Mouse (Mus musculus) large intestine, adult 2 months (tissue): ENCODE results near the gene Fmo5. TPM values are rescaled to one million over a fixed set of nuclear protein-coding genes. Genes with fewer than 3 reads are reported as not detected.
A peak's percentile ranks its signal among the peaks of the same experiment; 100 is the strongest.

Source experiments
- DNase-seq: peaks from one replicate; pipeline ENCODE4 v3.0.0-alpha.2; 2012; ENCODE audit warnings: low read depth, low spot score
- WGBS: fragments of 180-500 bp; shearing (Covaris S2); methylation state at CpG from one replicate; pipeline ENCODE4 v1.1.7; 2018; 5-methylcytosine and 5-hydroxymethylcytosine counted together
- polyA plus RNA-seq: library from polyadenylated mRNA; depleted of rRNA; stranded (reverse); fragments of >200 nt; gene quantifications from 2 replicates; pipeline ENCODE4 v1.2.3, GENCODE M21; 2012; rRNA removed

Fmo5 gene
- 24.1 and 58.0 TPM in 2 replicates for polyA plus RNA-seq

- DNase-seq: no peak
- 1% methylated on average over 18 of the region's 18 CpGs for WGBS
These were observed at the start of gene Fmo5 for GRCm38 (mm10) chr3:97628391-97629001. TSS of gene Fmo5 (plus strand) at chr3:97628804.

- peak; percentile 39 for DNase-seq
- 70% methylated on average over 18 of the region's 18 CpGs for WGBS
These were observed 43.0 kb upstream of the Fmo5 start for GRCm38 (mm10) chr3:97585383-97586160.

- WGBS: 67% methylated on average over 9 of the region's 9 CpGs
- DNase-seq: no peak
These were observed 40.9 kb upstream of the Fmo5 start for GRCm38 (mm10) chr3:97587656-97588055.

- 75% methylated on average over 8 of the region's 8 CpGs for WGBS
- DNase-seq: no peak
These were observed 37.9 kb upstream of the Fmo5 start for GRCm38 (mm10) chr3:97590699-97591098.

- no peak for DNase-seq
- WGBS: 93% methylated on average over 5 of the region's 5 CpGs
These were observed 35.5 kb upstream of the Fmo5 start for GRCm38 (mm10) chr3:97593089-97593488.

GRCm38 (mm10) chr3:97594140-97594539 lies 34.5 kb upstream of the Fmo5 start:
- no peak for DNase-seq
- WGBS: 91% methylated on average over 13 of the region's 13 CpGs

- DNase-seq: no peak
- 94% methylated on average over 6 of the region's 6 CpGs for WGBS
These were observed 33.5 kb upstream of the Fmo5 start for GRCm38 (mm10) chr3:97595066-97595465.

- 27% methylated on average over 8 of the region's 8 CpGs for WGBS
- no peak for DNase-seq
These were observed 31.8 kb upstream of the Fmo5 start for GRCm38 (mm10) chr3:97596796-97597195.

GRCm38 (mm10) chr3:97600050-97600832 lies 28.4 kb upstream of the Fmo5 start:
- no peak for DNase-seq
- WGBS: 98% methylated on average over 3 of the region's 3 CpGs

- DNase-seq: no peak
- 2% methylated on average over 20 of the region's 20 CpGs for WGBS
These were observed 19.3 kb upstream of the Fmo5 start for GRCm38 (mm10) chr3:97609201-97609844.

GRCm38 (mm10) chr3:97609845-97610410 lies 18.7 kb upstream of the Fmo5 start, which contains the start of gene Chd1l:
TSS of gene Chd1l (minus strand) at chr3:97610203.
- 1% methylated on average over 55 of the region's 56 CpGs for WGBS
- no peak for DNase-seq

GRCm38 (mm10) chr3:97611021-97611420 lies 17.6 kb upstream of the Fmo5 start:
- no peak for DNase-seq
- 64% methylated on average over 6 of the region's 6 CpGs for WGBS

GRCm38 (mm10) chr3:97615154-97615553 lies 13.4 kb upstream of the Fmo5 start:
- no peak for DNase-seq
- whole genome bisulfite sequencing: 6% methylated on average over 1 of the region's 1 CpGs

- DNase-seq: no peak
- whole genome bisulfite sequencing: 85% methylated on average over 4 of the region's 4 CpGs
These were observed 12.7 kb upstream of the Fmo5 start for GRCm38 (mm10) chr3:97615933-97616332.

GRCm38 (mm10) chr3:97617091-97617825 lies 11.3 kb upstream of the Fmo5 start:
- 95% methylated on average over 19 of the region's 19 CpGs for WGBS
- DNase-seq: no peak

- WGBS: 37% methylated on average over 8 of the region's 8 CpGs
- DNase-seq: no peak
These were observed 10.7 kb upstream of the Fmo5 start for GRCm38 (mm10) chr3:97617899-97618298.

- DNase-seq: no peak
These were observed 7.9 kb upstream of the Fmo5 start for GRCm38 (mm10) chr3:97620657-97621056.

GRCm38 (mm10) chr3:97624611-97625010 lies 4.0 kb upstream of the Fmo5 start:
- no peak for DNase-seq
- WGBS: 25% methylated on average over 2 of the region's 2 CpGs

More at GRCm38 (mm10) chr3:97620657-97621056, 7.9 kb upstream of the Fmo5 start:
- WGBS: 54% methylated on average over 4 of the region's 4 CpGs

GRCm38 (mm10) chr3:97627893-97628292 lies 711 bp upstream of the Fmo5 start:
- 47% methylated on average over 7 of the region's 7 CpGs for WGBS
- no peak for DNase-seq
